Mouse (Mus musculus): ENCODE measurements at regions not wholly inside any gene's neighbourhood (a gene's known extent, or its start where the extent isn't known, plus 50 kb on each side); places are given as distances from the start of the nearest gene placed in this dataset.

DNA sequence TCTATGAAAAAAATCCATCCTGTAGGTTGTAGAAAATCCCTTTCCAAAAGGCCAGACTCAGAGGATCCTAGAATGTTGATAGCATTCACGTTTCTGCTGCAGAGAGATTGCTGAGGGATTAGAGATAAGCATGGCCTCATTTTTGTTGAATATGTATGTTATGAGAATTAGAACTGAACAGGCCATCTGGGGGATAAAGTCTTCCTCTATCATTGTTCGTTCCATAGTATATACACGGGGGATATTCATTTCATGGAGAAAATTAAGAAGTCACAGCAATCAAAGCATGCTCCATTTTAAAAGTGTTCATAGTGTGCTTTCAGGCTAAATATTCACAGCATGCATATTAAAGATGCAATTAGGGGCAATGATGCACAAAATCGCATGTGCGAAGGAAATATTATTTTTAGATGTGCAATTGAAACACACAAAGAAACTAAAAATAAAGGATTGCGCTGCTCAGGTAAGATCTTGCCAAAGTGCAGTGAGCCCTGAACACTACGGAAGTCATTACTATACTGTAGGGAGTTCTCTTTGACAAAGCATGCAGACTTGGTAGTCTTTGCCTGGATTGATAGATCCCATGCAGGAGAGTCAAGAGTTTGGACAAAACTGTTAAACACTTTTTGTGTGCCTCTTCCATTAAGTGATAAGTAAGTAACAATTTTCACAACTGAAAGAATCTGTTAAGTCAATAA is 511.5 kb downstream of the Phf3 start:
- WGBS (ENCODE audit: insufficient replicate concordance), result 75% methylated on average over 7 of the region's 7 CpGs
- no peak for TF ChIP-seq EP300 (IDR thresholded peaks at IDR 0.05; ENCODE audit: low read depth)
- no peak for TF ChIP-seq CTCF (IDR thresholded peaks at IDR 0.05; ENCODE audit: low read depth)
- DNase-seq, result no peak
- H3K27me3 ChIP-seq (ENCODE audit: insufficient read depth, low read length), result no peaks in the 10 kb centered on the region
- no peak overlapping the region for H3K4me3 ChIP-seq (ENCODE audit: low read depth, low read length)
- no peak overlapping the region for H3K27ac ChIP-seq (ENCODE audit: low read depth)
- H3K4me2 ChIP-seq (ENCODE audit: low read depth, low read length), result no peak overlapping the region
- H3K9ac ChIP-seq (replicated peaks), result no peak overlapping the region
- no peaks in the 10 kb centered on the region for H3K36me3 ChIP-seq (replicated peaks; ENCODE audit: insufficient read depth, low read length)
- ATAC-seq, result no peak
- no peaks in the 10 kb centered on the region for H3K9me3 ChIP-seq (ENCODE audit: low read length)
- H3K4me1 ChIP-seq (ENCODE audit: insufficient read depth), result no peaks in the 10 kb centered on the region

DNA sequence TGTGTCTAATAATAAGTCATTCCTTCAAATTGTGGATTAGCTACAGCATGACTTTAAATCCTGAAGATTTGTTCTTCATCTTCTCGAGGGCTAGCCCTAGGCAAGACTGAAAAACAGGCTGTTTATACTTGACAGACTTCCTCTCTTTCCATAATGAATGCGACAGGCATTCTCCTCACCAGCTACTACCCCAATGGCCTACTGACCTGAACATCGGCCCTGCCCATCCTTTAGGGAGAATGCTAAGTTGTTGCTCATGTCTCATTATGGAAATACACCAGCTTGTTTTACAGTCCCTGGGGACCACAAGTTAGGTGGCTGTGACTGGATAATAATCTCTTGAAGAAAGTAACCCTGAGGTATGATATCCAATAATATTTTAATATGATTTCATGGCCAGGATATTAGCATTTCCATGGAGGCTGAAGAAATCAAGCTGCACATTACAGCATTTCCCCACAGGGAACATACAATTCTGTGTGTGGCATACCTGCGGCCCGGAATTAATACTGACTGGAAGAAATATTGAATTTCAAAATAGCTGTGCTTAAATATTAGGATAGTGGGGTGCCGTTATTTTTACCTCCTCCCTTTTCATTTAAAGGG is 553.0 kb downstream of the Phf3 start:
- H3K4me3 ChIP-seq (ENCODE audit: low read depth, low read length), result no peak overlapping the region
- no peak overlapping the region for H3K4me2 ChIP-seq (ENCODE audit: low read depth, low read length)
- whole genome bisulfite sequencing (ENCODE audit: insufficient replicate concordance), result 70% methylated on average over 6 of the region's 6 CpGs

DNA sequence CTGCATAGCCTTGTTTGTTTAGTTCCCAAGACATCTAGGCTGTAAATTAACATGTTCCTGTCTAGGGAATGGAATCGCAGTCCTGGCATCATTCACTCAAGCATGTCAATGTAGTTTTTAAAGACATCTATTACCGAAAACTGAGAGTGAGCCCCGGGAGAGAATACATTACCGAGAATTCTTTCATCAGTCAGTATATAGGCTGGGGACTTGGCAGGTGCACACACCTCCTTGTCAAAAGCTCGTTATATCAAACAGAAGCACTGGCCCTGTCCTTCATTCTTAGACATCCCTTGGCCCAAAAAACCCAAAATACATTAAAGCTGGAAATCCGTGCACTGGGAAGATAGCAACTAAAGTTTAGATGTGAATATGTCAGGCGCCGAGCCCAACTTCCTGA is 555.5 kb downstream of the Phf3 start:
- Histone ChIP-seq H3K4me2 (ENCODE audit: low read depth, low read length) (no peak overlapping the region), H3K4me1 (ENCODE audit: insufficient read depth) (no peaks in the 10 kb centered on the region), H3K4me3 (ENCODE audit: low read depth, low read length) (no peak overlapping the region), H3K27me3 (ENCODE audit: insufficient read depth, low read length) (no peaks in the 10 kb centered on the region), H3K9ac (replicated peaks) (no peak overlapping the region), H3K36me3 (replicated peaks; ENCODE audit: insufficient read depth, low read length) (no peaks in the 10 kb centered on the region), H3K27ac (ENCODE audit: low read depth) (no peak overlapping the region), H3K9me3 (ENCODE audit: low read length) (no peaks in the 10 kb centered on the region)
- TF ChIP-seq CTCF (IDR thresholded peaks at IDR 0.05; ENCODE audit: low read depth), result no peak
- TF ChIP-seq EP300 (IDR thresholded peaks at IDR 0.05; ENCODE audit: low read depth), result no peak
- ATAC-seq (no peak), DNase-seq (no peak)
- WGBS (ENCODE audit: insufficient replicate concordance), result 80% methylated on average over 8 of the region's 8 CpGs

More for the DNA sequence above, 553.0 kb downstream of the Phf3 start:
- Histone ChIP-seq H3K9ac (replicated peaks) (no peak overlapping the region), H3K9me3 (ENCODE audit: low read length) (no peaks in the 10 kb centered on the region), H3K27me3 (ENCODE audit: insufficient read depth, low read length) (no peaks in the 10 kb centered on the region), H3K36me3 (replicated peaks; ENCODE audit: insufficient read depth, low read length) (no peaks in the 10 kb centered on the region), H3K4me1 (ENCODE audit: insufficient read depth) (no peaks in the 10 kb centered on the region), H3K27ac (ENCODE audit: low read depth) (no peak overlapping the region)
- TF ChIP-seq CTCF (IDR thresholded peaks at IDR 0.05; ENCODE audit: low read depth), result no peak
- TF ChIP-seq EP300 (IDR thresholded peaks at IDR 0.05; ENCODE audit: low read depth), result no peak
- DNase-seq (no peak), ATAC-seq (no peak)

DNA sequence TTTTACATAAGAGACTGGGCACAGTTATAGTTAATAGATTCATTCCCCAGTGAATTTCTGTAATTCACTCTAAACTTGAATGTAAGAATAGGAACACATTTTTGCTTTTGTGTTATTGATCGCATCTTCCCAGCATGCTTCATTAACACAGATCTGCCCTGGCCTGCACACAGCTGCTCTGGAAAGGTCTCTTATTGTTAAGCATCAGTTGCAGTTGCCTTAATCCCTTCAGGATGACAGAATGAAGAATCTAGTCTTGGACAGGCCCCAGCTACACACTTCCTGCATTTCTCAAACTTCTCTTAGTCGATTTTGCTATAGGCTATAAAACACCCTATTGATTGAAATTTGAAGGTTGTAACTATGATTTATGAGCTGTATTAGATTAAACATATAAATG is 584.6 kb downstream of the Phf3 start:
- H3K9me3 ChIP-seq (ENCODE audit: low read length), result no peaks in the 10 kb centered on the region
- no peak overlapping the region for H3K4me2 ChIP-seq (ENCODE audit: low read depth, low read length)
- no peaks in the 10 kb centered on the region for H3K27me3 ChIP-seq (ENCODE audit: insufficient read depth, low read length)
- H3K4me3 ChIP-seq (ENCODE audit: low read depth, low read length), result no peak overlapping the region
- H3K36me3 ChIP-seq (replicated peaks; ENCODE audit: insufficient read depth, low read length), result no peaks in the 10 kb centered on the region
- H3K4me1 ChIP-seq (ENCODE audit: insufficient read depth), result no peaks in the 10 kb centered on the region
- no peak overlapping the region for H3K27ac ChIP-seq (ENCODE audit: low read depth)
- ATAC-seq (no peak), DNase-seq (no peak)
- H3K9ac ChIP-seq (replicated peaks), result no peak overlapping the region
- 69% methylated on average over 2 of the region's 2 CpGs for WGBS (ENCODE audit: insufficient replicate concordance)
- TF ChIP-seq CTCF (IDR thresholded peaks at IDR 0.05; ENCODE audit: low read depth), result no peak
- TF ChIP-seq EP300 (IDR thresholded peaks at IDR 0.05; ENCODE audit: low read depth), result no peak

DNA sequence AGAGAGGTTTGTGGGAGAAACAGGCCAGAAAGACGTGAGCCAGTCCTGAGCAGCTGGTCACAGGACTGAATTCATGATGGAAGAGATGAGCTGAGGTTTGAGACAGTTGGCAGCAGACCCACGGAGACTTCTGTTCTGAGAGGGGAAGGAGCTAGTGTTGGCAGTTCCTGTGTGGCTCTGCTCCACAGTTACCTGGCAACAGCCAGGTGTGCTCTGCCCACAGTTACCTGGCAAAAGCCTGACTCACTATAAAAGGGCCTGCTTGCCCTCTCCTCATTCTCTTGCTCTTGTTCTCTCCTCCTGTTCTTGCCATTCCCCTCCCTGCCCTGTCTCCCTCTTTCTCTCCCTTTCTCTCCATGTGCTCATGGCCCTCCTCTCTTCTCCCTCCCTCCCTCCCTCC is 611.3 kb downstream of the Phf3 start:
- TF ChIP-seq CTCF (IDR thresholded peaks at IDR 0.05; ENCODE audit: low read depth) (no peak), EP300 (IDR thresholded peaks at IDR 0.05; ENCODE audit: low read depth) (no peak)
- ATAC-seq (no peak), DNase-seq (no peak)
- Histone ChIP-seq H3K9ac (replicated peaks) (no peak overlapping the region), H3K4me3 (ENCODE audit: low read depth, low read length) (no peak overlapping the region), H3K4me1 (ENCODE audit: insufficient read depth) (no peaks in the 10 kb centered on the region), H3K9me3 (ENCODE audit: low read length) (no peaks in the 10 kb centered on the region), H3K27ac (ENCODE audit: low read depth) (no peak overlapping the region), H3K27me3 (ENCODE audit: insufficient read depth, low read length) (no peaks in the 10 kb centered on the region), H3K4me2 (ENCODE audit: low read depth, low read length) (no peak overlapping the region), H3K36me3 (replicated peaks; ENCODE audit: insufficient read depth, low read length) (no peaks in the 10 kb centered on the region)
- WGBS (ENCODE audit: insufficient replicate concordance), result 47% methylated on average over 2 of the region's 2 CpGs

DNA sequence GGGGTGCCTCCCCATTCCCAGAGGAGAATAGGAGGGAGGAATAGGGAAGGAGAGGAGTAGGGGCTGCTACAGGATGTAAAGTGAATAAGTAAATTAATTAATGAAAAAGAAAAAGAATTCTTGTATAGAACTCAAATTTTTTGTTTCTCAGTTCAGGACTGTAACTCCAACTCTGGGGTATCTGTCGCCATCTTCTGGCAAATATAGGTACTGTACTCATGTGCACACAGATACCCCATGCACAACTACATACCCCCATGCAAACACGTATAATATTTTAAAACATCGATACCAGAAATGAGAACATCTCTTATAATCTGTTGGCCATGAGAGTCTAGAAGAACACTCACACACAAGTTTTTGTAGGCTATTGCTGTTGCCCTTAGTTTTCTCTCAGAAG is 614.2 kb downstream of the Phf3 start:
- 57% methylated on average over 3 of the region's 3 CpGs for WGBS (ENCODE audit: insufficient replicate concordance)
- H3K27me3 ChIP-seq (ENCODE audit: insufficient read depth, low read length), result no peaks in the 10 kb centered on the region
- H3K4me1 ChIP-seq (ENCODE audit: insufficient read depth), result no peaks in the 10 kb centered on the region
- H3K36me3 ChIP-seq (replicated peaks; ENCODE audit: insufficient read depth, low read length), result no peaks in the 10 kb centered on the region
- no peak overlapping the region for H3K4me3 ChIP-seq (ENCODE audit: low read depth, low read length)
- no peak overlapping the region for H3K27ac ChIP-seq (ENCODE audit: low read depth)
- ATAC-seq (no peak), DNase-seq (no peak)
- H3K9ac ChIP-seq (replicated peaks), result no peak overlapping the region
- no peak overlapping the region for H3K4me2 ChIP-seq (ENCODE audit: low read depth, low read length)
- TF ChIP-seq EP300 (IDR thresholded peaks at IDR 0.05; ENCODE audit: low read depth) (no peak), CTCF (IDR thresholded peaks at IDR 0.05; ENCODE audit: low read depth) (peak; percentile 14; the same call in 1 of the 2 replicates)
- no peaks in the 10 kb centered on the region for H3K9me3 ChIP-seq (ENCODE audit: low read length)

Data from liver, postnatal 0 days (tissue).